Mouse (Mus musculus) lung, postnatal 0 days (tissue): Measurements from ENCODE around the gene Aagab.

ENCODE experiments used
- CTCF ChIP-seq: IDR thresholded peaks from 2 replicates; pipeline ENCODE4 v1.5.1; 2016; ENCODE audit warnings: antibody characterized with exemption, mild to moderate bottlenecking
- EP300 ChIP-seq: IDR thresholded peaks from 2 replicates; pipeline ENCODE4 v1.6.1; 2016; ENCODE audit warnings: antibody characterized with exemption, mild to moderate bottlenecking, control low read depth

DNA sequence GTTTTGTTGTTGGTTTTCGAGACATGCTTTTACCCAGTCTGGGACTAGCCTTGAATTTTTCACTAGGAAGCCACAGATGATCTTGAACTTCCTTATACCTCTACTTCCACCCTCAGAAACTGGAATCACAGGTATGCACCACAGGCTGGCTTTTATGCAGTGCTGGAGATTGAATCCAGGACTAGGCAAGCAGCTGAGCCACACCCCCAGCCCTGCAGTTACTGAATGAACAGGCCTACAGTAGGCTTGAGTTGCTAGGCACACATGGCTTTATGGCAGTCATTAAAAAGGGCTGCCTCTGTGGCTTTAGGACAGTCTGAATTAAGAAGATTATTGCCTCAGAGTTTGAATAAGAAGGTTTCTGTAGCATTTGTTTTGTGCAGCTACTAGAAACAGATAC is 7.4 kb upstream of the Aagab start:
- TF ChIP-seq CTCF (no peak), EP300 (no peak)
